ENCODE assay signal across 8 mouse cellular contexts in the genomic region with DNA sequence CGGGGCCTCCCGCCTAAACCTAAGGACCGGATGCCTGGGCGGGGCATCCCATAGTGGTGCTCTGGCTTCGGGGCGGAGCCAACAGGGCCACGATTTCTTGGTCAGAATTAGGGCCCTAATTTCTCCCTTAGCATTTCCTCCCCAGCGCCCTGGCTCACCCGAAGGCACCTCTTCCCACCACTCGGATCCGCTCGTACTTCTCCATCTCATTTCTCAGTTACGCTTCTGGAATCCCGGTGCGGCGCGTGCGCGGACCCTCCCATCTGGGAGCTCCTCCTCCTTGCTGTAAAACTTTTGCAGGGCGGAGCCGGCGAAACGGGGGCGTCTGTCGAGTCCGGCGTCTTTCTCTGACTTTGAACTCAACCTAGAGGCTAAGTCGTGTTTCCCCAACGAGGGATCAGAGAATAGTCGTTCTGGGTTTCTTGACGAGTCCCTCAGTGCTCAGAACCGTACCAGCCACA. TPM values are rescaled to one million over a fixed set of nuclear protein-coding genes. Genes with fewer than 3 reads are reported as not detected.
DNase-seq lines count a peak whose midpoint lies in the region; ATAC-seq and TF ChIP-seq lines count a peak whose summit lies in the region.

A gene (minus strand): TSS at position 274 of the 461 bp plus-strand sequence.
A gene (plus strand): TSS at position 310 of the 461 bp plus-strand sequence.

- WGBS in heart, embryonic 14.5 days: under 1% methylated on average over 32 of the region's 32 CpGs
- 0% methylated on average over 32 of the region's 32 CpGs for WGBS in liver, embryonic 16.5 days (ENCODE audit: insufficient replicate concordance)
- WGBS in neural tube, embryonic 11.5 days: under 1% methylated on average over 32 of the region's 32 CpGs
- under 1% methylated on average over 32 of the region's 32 CpGs for WGBS in stomach, embryonic 16.5 days

- H3K27me3 ChIP-seq in heart, embryonic 14.5 days (ENCODE audit: control insufficient read depth, insufficient read depth, low read length): no peaks in the 10 kb centered on the region
- no peaks in the 10 kb centered on the region for H3K27me3 ChIP-seq in liver, embryonic 16.5 days (ENCODE audit: control insufficient read depth, insufficient read depth, low read depth, low read length)
- no peaks in the 10 kb centered on the region for H3K27me3 ChIP-seq in neural tube, embryonic 11.5 days (ENCODE audit: control insufficient read depth, insufficient read depth, low read length)
- H3K27me3 ChIP-seq in stomach, embryonic 16.5 days (ENCODE audit: control insufficient read depth, insufficient read depth, low read length): no peaks in the 10 kb centered on the region

- H3K36me3 ChIP-seq in heart, embryonic 14.5 days (ENCODE audit: control insufficient read depth, insufficient read depth, low read length): peaks cover 23% of the 10 kb centered on the region
- peaks cover 21% of the 10 kb centered on the region for H3K36me3 ChIP-seq in liver, embryonic 16.5 days (ENCODE audit: control insufficient read depth, insufficient read depth)
- H3K36me3 ChIP-seq in neural tube, embryonic 11.5 days (ENCODE audit: control insufficient read depth, insufficient read depth, low read length): peaks cover 6% of the 10 kb centered on the region
- 0 out of 2 replicates have a peak, but pooled peaks cover 5% of the 10 kb centered on the region for H3K36me3 ChIP-seq in stomach, embryonic 16.5 days (ENCODE audit: control insufficient read depth, insufficient read depth, low read length)

- peaks cover 10 to 25% of the 10 kb centered on the region in 2 experiments for H3K4me1 ChIP-seq in heart, embryonic 14.5 days (ENCODE audit: control insufficient read depth in 2 of 2, insufficient read depth in 2 of 2, low read length in 2 of 2)
- H3K4me1 ChIP-seq in liver, embryonic 16.5 days (ENCODE audit: control insufficient read depth, low read depth, low read length): peaks cover 56% of the 10 kb centered on the region
- peaks cover 18% of the 10 kb centered on the region for H3K4me1 ChIP-seq in neural tube, embryonic 11.5 days (ENCODE audit: control insufficient read depth, insufficient read depth, low read length)
- peaks cover 45% of the 10 kb centered on the region for H3K4me1 ChIP-seq in stomach, embryonic 16.5 days (ENCODE audit: control insufficient read depth, insufficient read depth, low read length)

- peak within 1 kb of the TSS; percentile 67 to 80 for H3K4me3 ChIP-seq in heart, embryonic 14.5 days (ENCODE audit: control insufficient read depth in 1 of 2, insufficient read depth in 1 of 2, low read depth in 1 of 2, low read length in 2 of 2)
- peak within 1 kb of the TSS; percentile 87 for H3K4me3 ChIP-seq in liver, embryonic 16.5 days (ENCODE audit: low read depth, low read length)
- H3K4me3 ChIP-seq in neural tube, embryonic 11.5 days (ENCODE audit: low read depth, low read length): peak within 1 kb of the TSS; percentile 56
- H3K4me3 ChIP-seq in stomach, embryonic 16.5 days (replicated peaks; ENCODE audit: low read length): peak within 1 kb of the TSS; percentile 70

- TF ChIP-seq POLR2A in brain, embryonic 14.5 days (IDR thresholded peaks at IDR 0.05; ENCODE audit: borderline replicate concordance, extremely low read depth, insufficient read depth, insufficient read length, poor library complexity, severe bottlenecking): no peak

- peak within 1 kb of the TSS; percentile 96 for H3K4me2 ChIP-seq in heart, embryonic 14.5 days (ENCODE audit: low read length)
- H3K4me2 ChIP-seq in liver, embryonic 16.5 days (ENCODE audit: low read depth, low read length): peak within 1 kb of the TSS; percentile 71
- peak within 1 kb of the TSS; percentile 90 for H3K4me2 ChIP-seq in neural tube, embryonic 11.5 days (ENCODE audit: low read depth)
- H3K4me2 ChIP-seq in stomach, embryonic 16.5 days (ENCODE audit: low read depth, low read length): peak within 1 kb of the TSS; percentile 94

- H3K27ac ChIP-seq in heart, embryonic 14.5 days (replicated peaks in 1 of 2; ENCODE audit: control insufficient read depth in 1 of 2, insufficient read depth in 1 of 2, low read depth in 2 of 2, low read length in 2 of 2): peak within 1 kb of the TSS; percentile 89 to 92
- peak within 1 kb of the TSS; percentile 98 for H3K27ac ChIP-seq in liver, embryonic 16.5 days (ENCODE audit: low read length)
- H3K27ac ChIP-seq in neural tube, embryonic 11.5 days (ENCODE audit: low read depth, low read length): peak within 1 kb of the TSS; percentile 92; the same call in 1 of the 2 replicates
- H3K27ac ChIP-seq in stomach, embryonic 16.5 days (ENCODE audit: low read length): peak within 1 kb of the TSS; percentile 99

- no peaks in the 10 kb centered on the region for H3K9me3 ChIP-seq in heart, embryonic 14.5 days (ENCODE audit: control insufficient read depth, low read length)
- no peaks in the 10 kb centered on the region for H3K9me3 ChIP-seq in liver, embryonic 16.5 days (replicated peaks; ENCODE audit: control insufficient read depth, low read length)
- no peaks in the 10 kb centered on the region for H3K9me3 ChIP-seq in neural tube, embryonic 11.5 days (ENCODE audit: control insufficient read depth, low read length)
- H3K9me3 ChIP-seq in stomach, embryonic 16.5 days (replicated peaks; ENCODE audit: control insufficient read depth, low read length): no peaks in the 10 kb centered on the region

- DNase-seq in brain, embryonic 14.5 days (ENCODE audit: low read depth): peak; percentile 92
- peak; percentile 96 for DNase-seq in kidney, postnatal 10 days
- peak; percentile 93 for DNase-seq in neural tube, embryonic 11.5 days (ENCODE audit: low spot score)

- H3K9ac ChIP-seq in heart, embryonic 14.5 days (ENCODE audit: low read length): peak within 1 kb of the TSS; percentile 79
- H3K9ac ChIP-seq in liver, embryonic 16.5 days (ENCODE audit: low read depth, low read length): peak within 1 kb of the TSS; percentile 95
- H3K9ac ChIP-seq in neural tube, embryonic 11.5 days (ENCODE audit: low read length): peak within 1 kb of the TSS; percentile 73
- peak within 1 kb of the TSS; percentile 88 for H3K9ac ChIP-seq in stomach, embryonic 16.5 days (ENCODE audit: low read length)

- no peak for TF ChIP-seq CTCF in brain, embryonic 14.5 days (IDR thresholded peaks at IDR 0.05; ENCODE audit: borderline replicate concordance, extremely low read depth, insufficient read depth, insufficient read length)

- peak; percentile 71 for ATAC-seq in CD4-positive, CD25-positive, alpha-beta regulatory T cell, adult 4 months
- ATAC-seq in erythroid progenitor cell, adult 5-6 weeks (replicated peaks; ENCODE audit: low FRiP score, poor library complexity, severe bottlenecking): peak; percentile 64
- ATAC-seq in heart, embryonic 14.5 days (ENCODE audit: insufficient number of reproducible peaks, insufficient read depth, low FRiP score, low read depth): peak; percentile 46
- peak; percentile 28 for ATAC-seq in liver, embryonic 16.5 days (ENCODE audit: low read depth)
- ATAC-seq in neural tube, embryonic 11.5 days (ENCODE audit: insufficient read depth, low FRiP score, low TSS enrichment): peak; percentile 57; the same call in 1 of the 2 replicates
- ATAC-seq in stomach, embryonic 16.5 days (ENCODE audit: insufficient read depth, low FRiP score): peak; percentile 67

RNA-seq across cellular contexts. Expression of the first gene that starts in this region (rescaled TPM):
- 10 to 100 TPM; 10.4 to 12.2 TPM for polyA plus RNA-seq in CD4-positive, CD25-positive, alpha-beta regulatory T cell, adult 4 months (2017; shearing (Covaris generic))
- polyA plus RNA-seq in brain, embryonic 14.5 days (2012; rRNA removed): 8.1 and 13.8 TPM in 2 replicates
- total RNA-seq in erythroid progenitor cell, adult 5-6 weeks (2015; ENCODE audit: low replicate concordance): 43.2 and 79.6 TPM in 2 replicates
- 35.9 and 76.8 TPM in 2 replicates for total RNA-seq in erythroid progenitor cell, adult 5-6 weeks (2017; ENCODE audit: low replicate concordance)
- polyA plus RNA-seq in heart, embryonic 14.5 days (2014; fragmentation: Nextera tagmentation; extraction: Ambion mirVana): 11.5 and 12.4 TPM in 2 replicates
- polyA plus RNA-seq in liver, embryonic 16.5 days (2015; fragmentation: Nextera tagmentation; extraction: Ambion mirVana): 10.2 and 10.4 TPM in 2 replicates
- 6.6 and 7.8 TPM in 2 replicates for polyA plus RNA-seq in neural tube, embryonic 11.5 days (2014; fragmentation: Nextera tagmentation; extraction: Ambion mirVana)
- polyA plus RNA-seq in stomach, embryonic 16.5 days (2015; fragmentation: Nextera tagmentation; extraction: Ambion mirVana): 16.7 and 19.0 TPM in 2 replicates

RNA-seq across cellular contexts. Expression of the second gene that starts in this region (rescaled TPM):
- polyA plus RNA-seq in CD4-positive, CD25-positive, alpha-beta regulatory T cell, adult 4 months (2017; shearing (Covaris generic)): 1 to 10 TPM; 2.9 to 3.6 TPM
- polyA plus RNA-seq in brain, embryonic 14.5 days (2012; rRNA removed): 13.1 and 15.4 TPM in 2 replicates
- total RNA-seq in erythroid progenitor cell, adult 5-6 weeks (2015; ENCODE audit: low replicate concordance): 174 and 194 TPM in 2 replicates
- total RNA-seq in erythroid progenitor cell, adult 5-6 weeks (2017; ENCODE audit: low replicate concordance): 107 and 197 TPM in 2 replicates
- polyA plus RNA-seq in heart, embryonic 14.5 days (2014; fragmentation: Nextera tagmentation; extraction: Ambion mirVana): 14.7 and 16.1 TPM in 2 replicates
- 39.9 and 40.3 TPM in 2 replicates for polyA plus RNA-seq in liver, embryonic 16.5 days (2015; fragmentation: Nextera tagmentation; extraction: Ambion mirVana)
- polyA plus RNA-seq in neural tube, embryonic 11.5 days (2014; fragmentation: Nextera tagmentation; extraction: Ambion mirVana): 9.1 and 9.9 TPM in 2 replicates
- 32.5 and 32.8 TPM in 2 replicates for polyA plus RNA-seq in stomach, embryonic 16.5 days (2015; fragmentation: Nextera tagmentation; extraction: Ambion mirVana)

Comparison
In these comparisons a context has a peak if more than half of its experiments do, and no peak if none do; other contexts are left out.
1. Peak in every context shown above with its lines: DNase-seq, ATAC-seq, H3K4me3 ChIP-seq and H3K27ac ChIP-seq.